Mouse (Mus musculus) cerebellum, adult 18-20 months (tissue): Measurements from ENCODE around the gene Hist2h2ac.
A peak's percentile ranks its signal among the peaks of the same experiment; 100 is the strongest.
"Not testable (repeated sequence)": the region's sequence is repeated elsewhere in the genome, so short reads cannot be mapped to it uniquely, and the experiment has no call there.

Experiments
- DNase-seq, 2 experiments: peaks; one replicate each; pipeline ENCODE4 v3.0.0; 2021

The Hist2h2ac gene

DNA sequence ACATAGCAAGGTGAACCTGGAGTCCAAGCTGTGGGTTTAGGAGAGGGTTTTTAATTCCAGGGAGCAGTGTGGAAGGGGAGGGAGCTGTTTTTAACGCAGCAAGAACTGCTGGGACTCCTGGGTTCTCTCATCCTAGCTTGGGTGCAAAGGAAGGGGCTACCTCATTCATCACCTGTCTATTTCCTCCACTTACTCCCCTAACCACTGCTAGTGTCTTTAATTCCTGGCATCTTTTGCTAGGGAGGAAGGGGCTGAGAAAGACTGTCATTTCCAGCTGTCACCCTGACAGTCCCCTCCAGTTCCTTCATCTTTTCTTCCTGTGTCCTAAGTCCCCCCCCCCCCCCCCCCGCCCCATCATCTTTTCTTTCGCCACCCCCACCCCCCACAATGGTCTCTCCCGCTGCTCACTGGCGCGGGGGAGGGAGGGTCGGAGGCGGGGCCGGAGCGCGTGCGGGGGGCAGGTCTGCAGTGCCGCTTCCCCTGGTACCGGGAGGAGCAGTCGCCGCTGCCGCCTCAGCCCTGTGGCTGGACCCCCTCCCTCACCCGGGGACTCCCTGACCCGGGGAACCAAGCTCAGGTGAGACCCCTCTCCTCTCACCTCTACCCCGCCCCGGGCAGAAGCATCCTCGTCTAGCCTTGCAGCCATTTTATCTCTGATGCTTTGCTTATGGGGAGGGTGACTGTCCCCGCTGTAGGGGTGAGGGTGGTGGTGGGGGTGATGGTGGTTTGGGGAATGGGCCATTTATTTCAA lies 39.8 kb downstream of the Hist2h2ac start, which contains the start of gene Sv2a:
Sv2a (plus strand) TSS at position 425 of the 751 bp plus-strand sequence.
- peak; percentile 85 to 87 for DNase-seq

GRCm38 (mm10) chr3:96179531-96179930 lies 41.1 kb downstream of the Hist2h2ac start:
- peak; percentile 49 to 50 for DNase-seq

GRCm38 (mm10) chr3:96178902-96179301 lies 41.8 kb downstream of the Hist2h2ac start:
- DNase-seq: no peak

GRCm38 (mm10) chr3:96178427-96178826 lies 42.3 kb downstream of the Hist2h2ac start:
- no peak for DNase-seq

GRCm38 (mm10) chr3:96175251-96175650 lies 45.4 kb downstream of the Hist2h2ac start:
- DNase-seq: no peak

GRCm38 (mm10) chr3:96174042-96174441 lies 46.6 kb downstream of the Hist2h2ac start:
- not testable (repeated sequence) for DNase-seq

GRCm38 (mm10) chr3:96173185-96173584 lies 47.5 kb downstream of the Hist2h2ac start:
- no peak for DNase-seq

DNA sequence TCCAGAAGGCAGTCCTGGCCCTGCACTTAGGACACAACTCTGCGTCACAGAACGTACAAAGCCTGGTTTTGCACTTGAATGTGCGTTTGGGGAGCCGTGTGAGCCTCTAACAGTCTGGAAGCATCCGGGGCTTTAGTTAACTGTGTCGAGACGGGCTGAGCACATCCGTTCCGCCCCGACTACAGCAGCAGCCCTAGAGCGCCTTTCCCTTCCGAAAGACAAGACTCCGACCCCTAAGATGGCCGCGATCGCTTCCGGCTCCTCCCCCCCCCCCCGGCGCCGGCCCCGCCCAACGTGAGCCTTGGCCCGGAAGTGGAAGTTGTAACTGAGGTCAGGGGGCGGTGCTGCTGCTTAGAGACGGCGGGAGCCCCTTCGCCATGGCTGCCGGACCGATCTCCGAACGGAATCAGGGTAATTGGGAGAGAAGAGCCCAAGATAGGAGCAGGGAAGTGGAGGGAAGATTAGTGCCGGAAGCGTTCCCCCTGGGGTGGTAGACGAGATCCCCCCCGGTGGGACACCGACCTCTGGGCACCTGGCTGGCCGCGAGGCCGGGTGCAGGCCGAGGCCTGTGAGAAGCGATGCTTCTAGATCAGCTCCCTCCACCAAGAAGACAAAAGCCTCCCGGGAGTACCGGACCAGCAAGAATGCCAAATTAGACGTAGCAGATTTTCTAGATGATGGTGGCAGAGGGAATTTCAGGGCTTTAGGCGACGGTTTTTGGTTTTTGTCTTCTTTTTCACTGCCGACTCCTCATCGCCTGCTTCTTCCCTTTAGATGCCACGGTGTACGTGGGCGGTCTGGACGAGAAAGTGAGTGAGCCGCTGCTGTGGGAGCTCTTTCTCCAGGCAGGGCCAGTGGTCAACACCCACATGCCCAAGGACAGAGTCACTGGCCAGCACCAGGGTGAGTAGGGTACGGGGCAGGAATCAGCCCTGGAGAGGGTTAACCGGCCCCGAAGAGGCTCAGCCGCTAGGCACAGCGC lies 48.2 kb downstream of the Hist2h2ac start, which contains the start of gene Sf3b4:
Sf3b4 (plus strand) TSS at position 136 of the 982 bp plus-strand sequence.
- DNase-seq: peak; percentile 82 to 84

DNA sequence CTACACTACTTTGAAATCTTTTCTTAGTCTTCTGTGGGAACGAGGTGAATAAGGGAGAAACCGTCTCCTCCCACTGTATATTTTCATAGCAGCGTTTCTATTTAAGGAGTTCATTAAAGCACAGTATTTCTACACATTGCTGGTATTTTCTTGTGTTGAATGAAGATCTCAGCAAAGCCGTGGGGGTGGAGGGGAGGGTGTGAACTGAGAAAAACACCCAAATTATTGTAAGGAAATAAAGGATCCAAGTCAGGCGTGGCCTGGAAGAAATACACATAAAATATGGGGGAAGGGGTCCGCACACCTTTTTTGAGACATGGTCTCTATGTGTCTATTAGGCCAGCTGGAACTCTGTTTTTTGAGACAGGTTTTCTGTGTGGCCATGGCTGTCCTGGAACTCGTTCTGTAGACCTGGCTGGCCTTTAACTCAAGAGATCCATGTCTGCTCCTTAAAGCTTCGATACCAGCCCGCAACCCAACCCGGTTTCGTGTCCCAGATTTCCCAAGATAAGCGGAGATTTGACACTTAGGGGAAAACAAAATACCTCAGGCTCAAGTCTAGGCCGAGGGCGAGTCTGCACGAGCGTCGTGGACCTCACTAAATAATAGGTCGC lies 49.0 kb downstream of the Hist2h2ac start:
- no peak for DNase-seq

DNA sequence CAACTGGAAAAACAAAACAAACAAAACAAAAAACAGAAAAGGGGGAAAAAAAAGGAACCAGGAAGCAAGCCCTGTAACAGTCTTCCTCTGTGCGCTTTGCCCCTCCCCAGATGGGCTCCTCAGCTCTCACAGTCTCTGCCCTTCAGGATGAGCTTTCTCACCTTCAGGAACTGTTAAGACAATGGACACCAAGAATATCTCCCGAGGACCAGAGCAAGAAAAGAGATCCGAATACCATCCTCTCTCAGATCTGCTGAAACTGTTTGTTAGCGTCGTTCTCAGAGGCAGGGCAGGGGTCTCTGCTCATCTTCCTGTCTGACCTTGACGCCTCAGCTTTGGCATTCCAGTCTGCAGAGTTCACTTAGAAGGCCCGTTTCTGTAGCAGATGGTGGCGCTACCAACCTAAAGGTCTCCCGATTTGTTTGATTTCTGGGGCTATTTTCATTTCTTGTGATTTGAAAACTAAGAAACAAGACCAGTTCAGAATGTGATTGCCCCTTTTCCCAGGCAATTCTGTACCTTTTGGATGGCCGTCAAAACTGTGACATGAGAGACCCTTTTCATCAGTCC lies 49.6 kb downstream of the Hist2h2ac start:
- DNase-seq: no peak
